Mouse (Mus musculus) spleen, postnatal 4 days (tissue): ENCODE results near the gene Kif3c.
"Not testable (repeated sequence)": the region's sequence is repeated elsewhere in the genome, so short reads cannot be mapped to it uniquely, and the experiment has no call there.

Experiments
- DNase-seq, 2 experiments: peaks; one replicate each; pipeline ENCODE4 v3.0.0; 2022; ENCODE audit warnings: low spot score in 2 of 2

Gene Kif3c

GRCm38 (mm10) chr12:3370979-3371925, 6.3 kb downstream of the Kif3c start:
- no peak for DNase-seq

- no peak for DNase-seq
Observed at GRCm38 (mm10) chr12:3371991-3372390, 7.1 kb downstream of the Kif3c start.

- no peak for DNase-seq
Observed at GRCm38 (mm10) chr12:3373566-3373965, 8.6 kb downstream of the Kif3c start.

- DNase-seq = no peak
Observed at GRCm38 (mm10) chr12:3374552-3374951, 9.6 kb downstream of the Kif3c start.

GRCm38 (mm10) chr12:3377190-3377589, 12.3 kb downstream of the Kif3c start:
- no peak for DNase-seq

- no peak for DNase-seq
Observed at GRCm38 (mm10) chr12:3377755-3378154, 12.8 kb downstream of the Kif3c start.

- DNase-seq = no peak
Observed at GRCm38 (mm10) chr12:3384860-3385259, 19.9 kb downstream of the Kif3c start.

GRCm38 (mm10) chr12:3385271-3385670, 20.3 kb downstream of the Kif3c start:
- no peak for DNase-seq

GRCm38 (mm10) chr12:3385940-3386339, 21.0 kb downstream of the Kif3c start:
- DNase-seq = no peak

GRCm38 (mm10) chr12:3387891-3388290, 23.0 kb downstream of the Kif3c start:
- no peak for DNase-seq

- DNase-seq = no peak
Observed at GRCm38 (mm10) chr12:3389394-3389793, 24.5 kb downstream of the Kif3c start.

- no peak for DNase-seq
Observed at GRCm38 (mm10) chr12:3390071-3390470, 25.1 kb downstream of the Kif3c start.

- DNase-seq = peak; percentile 72 to 91
Observed at GRCm38 (mm10) chr12:3390577-3391262, 25.8 kb downstream of the Kif3c start.

- DNase-seq = no peak
Observed at GRCm38 (mm10) chr12:3391276-3391675, 26.3 kb downstream of the Kif3c start.

GRCm38 (mm10) chr12:3393140-3393539, 28.2 kb downstream of the Kif3c start:
- no peak for DNase-seq

- no peak for DNase-seq
Observed at GRCm38 (mm10) chr12:3396931-3397330, 32.0 kb downstream of the Kif3c start.

- DNase-seq = not testable (repeated sequence)
Observed at GRCm38 (mm10) chr12:3405662-3406061, 40.7 kb downstream of the Kif3c start.

GRCm38 (mm10) chr12:3406585-3406984, 41.7 kb downstream of the Kif3c start:
- DNase-seq = no peak

GRCm38 (mm10) chr12:3414956-3415355, 50.0 kb downstream of the Kif3c start:
- DNase-seq = no peak

- DNase-seq = no peak
Observed at GRCm38 (mm10) chr12:3418761-3419160, 53.8 kb downstream of the Kif3c start.

- DNase-seq = no peak
Observed at GRCm38 (mm10) chr12:3420519-3420918, 55.6 kb downstream of the Kif3c start.

GRCm38 (mm10) chr12:3422786-3423185, 57.9 kb downstream of the Kif3c start:
- no peak for DNase-seq

GRCm38 (mm10) chr12:3424179-3424578, 59.2 kb downstream of the Kif3c start:
- no peak for DNase-seq
